Mouse (Mus musculus) kidney, adult 2 months (tissue): ENCODE measurements at regions not wholly inside any gene's neighbourhood (a gene's known extent, or its start where the extent isn't known, plus 50 kb on each side); places are given as distances from the start of the nearest gene placed in this dataset.
"Not testable (repeated sequence)": the region's sequence is repeated elsewhere in the genome, so short reads cannot be mapped to it uniquely, and the experiment has no call there.

Experiments
- CTCF ChIP-seq: fragments of 200-500 bp; conservative IDR thresholded peaks from 2 replicates; pipeline ENCODE4 v1.5.1; 2011; ENCODE audit warnings: low read depth, mild to moderate bottlenecking, control low read depth, low read length, moderate library complexity, mixed read lengths; ENCODE audit not compliant: insufficient read depth, insufficient read length
- POLR2A ChIP-seq: fragments of 200-500 bp; IDR thresholded peaks from one replicate; pipeline ENCODE4 v1.6.1; 2011; ENCODE audit warnings: low read depth, low read length, control low read depth

- not testable (repeated sequence) for TF ChIP-seq POLR2A, CTCF
Observed at GRCm38 (mm10) chr6:109957901-109958300, 687.5 kb upstream of the Grm7 start.
